Mouse (Mus musculus) midbrain, embryonic 10.5 days (tissue): ENCODE data around the gene Washc1. TPM values are rescaled to one million over a fixed set of nuclear protein-coding genes. Genes with fewer than 3 reads are reported as not detected.

ENCODE experiments used
- polyA plus RNA-seq: library from polyadenylated mRNA; unstranded; fragments of >200 nt; fragmentation: Nextera tagmentation; extraction: Ambion mirVana; gene quantifications from 2 replicates; pipeline ENCODE4 v1.2.1, GENCODE M21; 2016

The Washc1 gene
- polyA plus RNA-seq, 1 experiment from 2014 or later, result 32.9 TPM

Other genes with a start within 250 kb of the Washc1 start
- gene Ralbp1, start 225.7 kb upstream of the Washc1 start, polyA plus RNA-seq, result 49.3 and 51.6 TPM in 2 replicates
- gene Twsg1, start 160.3 kb upstream of the Washc1 start, polyA plus RNA-seq, result 83.0 and 92.7 TPM in 2 replicates
- gene Ankrd12, start 34.5 kb upstream of the Washc1 start, polyA plus RNA-seq, result 13.8 and 22.2 TPM in 2 replicates
- 343 and 351 TPM in 2 replicates for gene Ndufv2, start 10.0 kb upstream of the Washc1 start, polyA plus RNA-seq
- 29.1 and 30.2 TPM in 2 replicates for gene Ddx11, start 12.0 kb downstream of the Washc1 start, polyA plus RNA-seq